Mouse (Mus musculus) MEL (cell line): ENCODE measurements around the gene Siglece.

Experiments used
- CHD1 ChIP-seq: IDR thresholded peaks from 2 replicates; pipeline ENCODE4 v1.6.1; 2012; ENCODE audit warnings: low read depth, mild to moderate bottlenecking, inconsistent platforms, low read length, improper control_type of control experiment
- CTCF ChIP-seq, 3 experiments: IDR thresholded peaks in 2 of 3; conservative IDR thresholded peaks in 1 of 3; 2 replicates each; pipeline ENCODE4 v1.5.1; 2011 to 2012; ENCODE audit warnings: low read length in 3 of 3, low read depth in 2 of 3, mild to moderate bottlenecking in 2 of 3, improper control_type of control experiment in 1 of 3, inconsistent platforms in 1 of 3, mixed read lengths in 1 of 3, moderate library complexity in 1 of 3; ENCODE audit not compliant: control insufficient read depth in 1 of 3, insufficient read depth in 1 of 3, poor library complexity in 1 of 3, severe bottlenecking in 1 of 3
- EP300 ChIP-seq, 2 experiments: IDR thresholded peaks; 2 replicates each; pipeline ENCODE4 v1.6.1; 2011; ENCODE audit warnings: improper control_type of control experiment in 2 of 2, low read length in 2 of 2, low read depth in 1 of 2, mild to moderate bottlenecking in 1 of 2
- HCFC1 ChIP-seq: IDR thresholded peaks from 2 replicates; pipeline ENCODE4 v1.6.1; 2012; ENCODE audit warnings: low read depth, mild to moderate bottlenecking, inconsistent platforms, low read length, improper control_type of control experiment, moderate library complexity
- MYC ChIP-seq: IDR thresholded peaks from 2 replicates; pipeline ENCODE4 v1.6.1; 2011; ENCODE audit warnings: low read depth, mild to moderate bottlenecking, low read length, improper control_type of control experiment, moderate library complexity
- NELFE ChIP-seq: IDR thresholded peaks from 2 replicates; pipeline ENCODE4 v1.6.1; 2011; ENCODE audit warnings: low read depth, low read length, improper control_type of control experiment
- POLR2A ChIP-seq, 2 experiments: IDR thresholded peaks; 2 replicates each; pipeline ENCODE4 v1.6.1; 2011 to 2012; ENCODE audit warnings: low read length in 2 of 2, mild to moderate bottlenecking in 2 of 2, control low read depth in 1 of 2, improper control_type of control experiment in 1 of 2, low read depth in 1 of 2, moderate library complexity in 1 of 2; ENCODE audit not compliant: control insufficient read depth in 1 of 2, insufficient read depth in 1 of 2, poor library complexity in 1 of 2
- RCOR1 ChIP-seq: IDR thresholded peaks from 2 replicates; pipeline ENCODE4 v1.6.1; 2012; ENCODE audit warnings: low read depth, mild to moderate bottlenecking, inconsistent platforms, low read length, improper control_type of control experiment
- SIN3A ChIP-seq: IDR thresholded peaks from 2 replicates; pipeline ENCODE4 v1.6.1; 2012; ENCODE audit warnings: low read length, improper control_type of control experiment, inconsistent platforms
- ZNF384 ChIP-seq: IDR thresholded peaks from 2 replicates; pipeline ENCODE4 v1.6.1; 2012; ENCODE audit warnings: low read depth, mild to moderate bottlenecking, inconsistent platforms, low read length, improper control_type of control experiment

- TF ChIP-seq ZNF384 (no peak), HCFC1 (no peak), POLR2A (IDR thresholded peaks at IDR 0.05; ENCODE audit: control insufficient read depth in 1 of 2, insufficient read depth in 1 of 2, low read depth in 1 of 2, low read length in 2 of 2, poor library complexity in 1 of 2) (no peak), MYC (no peak), CTCF (IDR thresholded peaks at IDR 0.05 in 2 of 3, conservative IDR thresholded peaks at IDR 0.05 in 1 of 3; ENCODE audit: control insufficient read depth in 1 of 3, insufficient read depth in 1 of 3, low read depth in 2 of 3, low read length in 3 of 3, poor library complexity in 1 of 3, severe bottlenecking in 1 of 3) (no peak), RCOR1 (no peak), SIN3A (no peak), NELFE (no peak), EP300 (IDR thresholded peaks at IDR 0.05; ENCODE audit: low read depth in 1 of 2, low read length in 2 of 2) (no peak), CHD1 (no peak)
Measured at GRCm38 (mm10) chr7:43607743-43608287, 52.1 kb downstream of the Siglece start.
